Mouse (Mus musculus) ES-Bruce4 (cell line): ENCODE measurements around the gene Rem1.

Source experiments
- CTCF ChIP-seq: IDR thresholded peaks from one replicate; pipeline ENCODE4 v1.8.1; 2011; ENCODE audit warnings: low read depth, low read length
- EP300 ChIP-seq: IDR thresholded peaks from 2 replicates; pipeline ENCODE4 v1.6.1; 2011; ENCODE audit warnings: low read depth, low read length; ENCODE audit not compliant: insufficient read depth
- POLR2A ChIP-seq: IDR thresholded peaks from one replicate; pipeline ENCODE4 v1.8.1; 2011; ENCODE audit warnings: low read length; ENCODE audit not compliant: insufficient read depth

- TF ChIP-seq CTCF (peak; percentile 49), POLR2A (no peak), EP300 (no peak)
Observed at GRCm38 (mm10) chr2:152657398-152657797, 30.6 kb downstream of the Rem1 start.
